Mouse (Mus musculus) large intestine, adult 2 months (tissue): ENCODE results near the gene Mok. TPM values are rescaled to one million over a fixed set of nuclear protein-coding genes. Genes with fewer than 3 reads are reported as not detected.

ENCODE experiments used
- DNase-seq: peaks from one replicate; pipeline ENCODE4 v3.0.0-alpha.2; 2012; ENCODE audit warnings: low read depth, low spot score
- WGBS: fragments of 180-500 bp; shearing (Covaris S2); methylation state at CpG from one replicate; pipeline ENCODE4 v1.1.7; 2018; 5-methylcytosine and 5-hydroxymethylcytosine counted together
- polyA plus RNA-seq: library from polyadenylated mRNA; depleted of rRNA; stranded (reverse); fragments of >200 nt; gene quantifications from 2 replicates; pipeline ENCODE4 v1.2.3, GENCODE M21; 2012

The Mok gene
- polyA plus RNA-seq, 1 experiment = 0.81 TPM

DNA sequence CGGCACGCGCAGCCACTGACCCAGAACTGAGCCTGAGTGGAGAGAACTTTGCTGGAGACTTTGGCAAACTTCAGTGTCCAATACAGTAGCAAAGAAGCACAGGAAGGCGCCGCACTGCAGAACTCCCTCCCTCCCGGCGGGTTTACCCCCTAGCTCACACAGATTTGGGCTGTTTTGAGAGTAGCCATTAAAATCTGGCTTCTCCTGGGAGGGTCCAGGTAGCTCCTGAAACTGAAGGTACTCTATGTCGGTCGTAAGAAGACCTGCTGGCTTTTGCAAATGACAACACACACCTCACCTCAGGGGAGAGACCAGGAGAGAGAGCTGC is 10.2 kb upstream of the Mok start:
- no peak for DNase-seq
- WGBS = 6% methylated on average over 9 of the region's 9 CpGs

DNA sequence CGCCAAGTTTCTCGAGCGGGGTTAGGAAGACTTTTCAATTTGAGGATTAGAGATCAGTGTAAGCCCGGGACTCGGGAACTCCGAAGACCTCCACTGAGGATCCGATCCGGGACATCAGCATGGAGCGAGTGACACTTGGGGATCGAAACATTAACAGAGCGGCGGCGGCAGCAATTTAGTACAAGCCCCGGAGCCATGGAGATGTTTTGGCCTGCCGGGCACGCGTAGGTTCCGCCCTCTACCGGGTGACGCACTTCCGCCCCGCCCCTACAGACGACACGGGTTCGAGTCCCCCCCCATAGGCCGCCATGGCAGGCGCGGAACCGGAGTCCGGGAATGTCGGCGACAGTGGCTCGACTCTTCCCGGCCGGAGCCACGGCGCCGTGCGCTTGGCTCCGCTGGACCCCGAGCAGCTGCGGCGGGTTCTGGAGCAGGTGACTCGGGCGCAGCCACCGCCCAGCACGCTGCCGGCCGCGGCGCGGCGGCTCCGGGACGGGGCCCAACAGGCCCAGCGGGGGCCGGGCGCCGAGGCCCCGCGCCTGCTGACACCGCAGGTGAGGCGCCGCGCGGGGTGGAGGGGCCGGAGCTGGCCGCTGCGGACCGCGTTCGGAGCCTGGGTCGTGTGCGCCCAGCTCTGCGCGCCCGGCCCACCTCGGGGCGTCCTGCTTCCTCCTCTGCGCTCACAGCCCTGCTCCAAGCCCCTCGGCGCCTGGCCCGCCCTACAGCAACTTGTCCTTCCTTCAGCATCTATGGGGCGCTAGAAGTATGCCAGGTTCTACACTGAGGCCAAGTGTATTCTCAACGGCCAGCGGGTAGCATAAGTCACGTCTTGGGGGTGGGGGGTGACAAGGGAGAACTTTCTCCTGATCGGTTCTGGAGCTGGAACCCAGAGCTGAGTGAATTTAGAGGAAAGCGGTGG is 9.5 kb upstream of the Mok start, which contains the start of gene Zfp839:
Gene Zfp839 (plus strand): TSS at position 244 of the 919 bp plus-strand sequence.
- WGBS = under 1% methylated on average over 87 of the region's 89 CpGs
- DNase-seq = no peak

DNA sequence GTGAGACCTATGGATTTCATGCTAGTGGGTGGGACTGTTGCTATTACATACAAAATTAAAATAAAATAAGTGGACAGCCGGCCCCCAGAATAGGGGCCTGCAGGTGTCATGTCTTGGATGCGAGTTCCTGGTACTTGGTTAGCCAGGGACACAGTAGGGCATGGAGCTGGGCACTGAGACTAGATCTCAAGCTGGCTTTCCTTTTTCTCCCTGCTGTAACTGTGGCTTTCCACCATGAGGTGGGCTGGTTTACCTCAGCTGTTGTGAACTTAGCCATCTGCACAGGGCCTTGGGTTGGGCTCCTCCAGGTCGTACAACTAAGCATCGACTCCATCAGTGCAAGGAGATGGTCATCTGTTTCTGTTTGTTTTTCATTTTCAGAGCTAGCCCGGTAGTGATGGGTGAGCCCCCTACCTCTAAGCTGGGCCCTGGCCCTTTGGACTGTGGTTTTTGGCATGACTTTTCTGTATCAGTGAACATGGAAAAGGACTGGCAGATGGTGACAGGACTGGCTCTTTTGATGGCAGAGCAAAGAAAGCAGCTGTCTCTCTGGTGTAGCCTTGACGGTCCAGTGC is 5.5 kb upstream of the Mok start:
- WGBS = 71% methylated on average over 6 of the region's 6 CpGs
- DNase-seq = no peak

DNA sequence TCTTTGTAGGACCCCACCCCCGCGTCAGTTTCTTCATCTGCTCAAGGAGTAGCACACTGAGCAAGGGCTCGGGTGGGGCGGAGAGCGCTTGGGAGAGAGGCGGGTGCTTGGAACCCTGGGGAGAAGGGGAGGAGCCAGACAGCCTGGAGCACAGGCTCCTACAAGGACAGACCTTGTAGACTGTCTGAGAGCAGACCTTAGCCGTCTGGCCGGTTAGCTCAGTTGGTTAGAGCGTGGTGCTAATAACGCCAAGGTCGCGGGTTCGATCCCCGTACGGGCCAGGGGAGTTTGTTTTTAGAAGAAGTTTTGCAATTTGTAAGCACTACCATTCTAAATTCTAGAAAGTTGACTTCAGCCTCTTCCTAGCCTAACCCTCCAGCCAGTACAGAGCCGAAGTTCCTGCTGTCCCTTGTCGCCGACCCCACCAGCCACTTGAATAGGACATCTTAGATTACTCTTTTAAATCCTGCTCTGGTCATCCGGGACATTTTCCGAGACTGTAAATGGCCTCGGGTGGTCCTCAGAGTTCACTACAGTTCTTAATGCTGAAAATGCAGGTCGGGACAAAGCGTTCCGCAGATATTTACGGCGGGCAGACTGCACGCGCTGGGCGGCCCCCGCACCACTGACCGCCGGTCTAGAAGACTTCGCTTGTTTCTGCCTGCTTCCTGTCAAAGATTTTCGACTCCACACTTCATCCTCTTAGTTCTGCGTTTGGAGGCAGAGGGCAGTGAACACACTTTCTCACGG is 4.6 kb upstream of the Mok start:
- WGBS = under 1% methylated on average over 36 of the region's 36 CpGs
- peak; percentile 92 for DNase-seq

DNA sequence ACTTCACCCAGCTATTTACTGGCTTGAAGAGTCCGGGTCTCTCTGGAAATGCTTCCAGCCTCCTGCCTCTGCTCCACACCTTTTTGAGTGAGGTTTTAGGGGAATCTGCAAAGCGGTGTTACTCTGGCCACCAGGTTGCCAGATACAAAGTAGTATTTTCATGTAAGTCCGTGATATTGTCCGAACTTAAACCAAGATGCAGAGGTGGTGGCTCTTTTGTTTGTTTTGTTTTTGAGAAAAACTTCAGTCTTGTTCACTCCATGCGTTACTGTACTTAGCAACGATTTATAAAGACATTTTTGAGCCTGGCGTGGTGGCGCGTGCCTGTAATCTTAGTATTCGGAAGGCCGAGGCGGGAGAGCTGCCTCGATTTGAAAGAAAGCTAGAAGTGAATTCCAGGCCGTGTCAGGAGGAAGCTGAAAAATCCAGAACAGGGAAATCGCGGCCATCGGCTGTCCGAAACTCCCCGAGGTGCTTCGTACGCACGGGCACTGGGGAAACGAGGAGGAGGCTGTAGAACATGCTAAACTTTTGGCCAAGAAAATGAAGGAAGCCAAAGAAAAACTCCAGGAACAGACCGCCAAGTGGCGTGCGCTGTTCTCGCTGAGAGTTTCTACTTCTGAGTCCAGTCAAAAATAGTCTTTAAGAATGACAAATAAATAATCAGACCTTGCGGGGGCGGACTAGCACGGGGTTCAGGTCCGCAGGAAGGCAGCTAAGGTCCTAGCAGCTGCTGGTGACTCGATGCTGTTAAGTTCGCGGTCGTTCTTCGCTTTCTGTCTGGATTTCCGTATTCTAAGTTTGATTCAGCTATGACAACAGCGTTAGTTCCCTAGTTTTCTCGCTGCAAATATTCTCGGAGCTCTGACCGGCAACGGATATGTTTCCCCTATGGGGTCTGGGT is 3.7 kb upstream of the Mok start:
- DNase-seq = no peak
- under 1% methylated on average over 42 of the region's 42 CpGs for WGBS

DNA sequence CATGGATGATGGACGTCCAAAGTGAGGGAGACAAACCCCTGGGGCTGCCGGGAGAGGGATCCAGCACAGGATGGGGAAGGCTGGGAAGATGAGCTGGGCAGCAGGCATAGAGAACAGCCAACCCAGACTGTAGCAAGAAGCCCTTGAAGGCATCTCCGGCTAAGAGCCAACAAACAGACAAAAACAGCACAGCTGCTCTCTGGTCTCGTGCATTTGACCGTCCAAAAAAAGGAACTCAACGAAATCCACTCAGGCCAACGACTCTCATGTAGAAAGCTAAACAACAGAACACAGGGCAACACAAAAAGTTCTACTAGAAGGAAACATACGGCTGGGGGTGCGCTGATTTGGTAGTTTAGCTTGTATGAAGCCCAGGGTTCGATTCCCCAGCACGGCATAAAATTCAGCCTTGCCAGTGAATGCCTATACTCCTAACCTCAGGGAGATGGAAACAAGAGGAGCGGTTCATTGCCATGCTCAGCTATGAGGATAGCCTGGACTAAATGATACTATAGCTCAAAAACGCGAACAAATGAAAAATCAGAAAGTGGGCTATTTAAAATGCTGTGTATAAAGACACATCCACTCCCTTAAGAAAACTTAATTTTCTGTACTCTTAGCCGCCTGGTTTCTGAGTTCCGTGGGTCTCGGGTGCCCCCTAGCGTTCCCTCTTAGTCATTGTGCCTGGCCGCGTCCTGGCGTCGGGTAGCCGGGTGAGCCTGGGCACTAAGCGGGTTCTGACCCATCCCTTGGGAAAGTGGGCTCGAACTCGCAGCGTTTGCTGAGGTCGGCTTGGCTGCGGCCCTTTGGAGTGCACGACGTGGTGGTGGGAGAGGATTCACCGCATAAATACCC is 2.7 kb upstream of the Mok start:
- 19% methylated on average over 32 of the region's 32 CpGs for WGBS
- DNase-seq = peak; percentile 65

DNA sequence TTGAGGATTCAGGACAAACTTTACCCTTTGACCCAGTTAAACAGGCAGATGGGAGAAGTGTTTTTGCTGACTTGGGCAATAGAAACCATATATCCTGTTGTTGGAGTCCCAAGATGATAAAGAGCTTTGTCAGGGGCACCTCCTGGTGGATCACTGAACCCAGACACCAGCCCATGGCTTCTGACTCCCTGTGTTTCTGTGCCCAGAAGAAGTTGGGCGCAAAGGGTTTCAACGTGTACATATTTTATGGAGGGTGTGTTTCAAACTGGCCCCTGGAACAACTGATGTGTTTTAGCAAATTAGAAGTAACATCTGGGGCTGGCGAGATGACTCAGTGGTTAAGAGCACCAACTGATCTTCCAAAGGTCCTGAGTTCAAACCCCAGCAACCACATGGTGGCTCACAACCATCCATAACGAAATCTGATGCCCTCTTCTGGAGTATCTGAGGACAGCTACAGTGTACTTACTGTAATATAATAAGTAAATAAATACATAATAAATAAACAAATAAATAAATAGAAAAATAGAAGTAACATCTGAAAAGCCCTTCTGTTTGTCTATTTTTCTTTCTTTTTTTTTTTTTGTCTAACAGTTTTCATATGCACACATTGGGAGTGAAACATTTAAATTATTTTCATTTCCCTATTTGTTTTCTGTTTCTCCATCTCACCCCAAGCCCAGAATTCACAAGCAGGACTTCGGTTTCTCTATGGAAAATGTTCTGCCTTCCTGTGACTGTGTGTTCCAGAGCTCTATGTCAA is 1.2 kb upstream of the Mok start:
- no peak for DNase-seq
- 58% methylated on average over 5 of the region's 5 CpGs for WGBS

DNA sequence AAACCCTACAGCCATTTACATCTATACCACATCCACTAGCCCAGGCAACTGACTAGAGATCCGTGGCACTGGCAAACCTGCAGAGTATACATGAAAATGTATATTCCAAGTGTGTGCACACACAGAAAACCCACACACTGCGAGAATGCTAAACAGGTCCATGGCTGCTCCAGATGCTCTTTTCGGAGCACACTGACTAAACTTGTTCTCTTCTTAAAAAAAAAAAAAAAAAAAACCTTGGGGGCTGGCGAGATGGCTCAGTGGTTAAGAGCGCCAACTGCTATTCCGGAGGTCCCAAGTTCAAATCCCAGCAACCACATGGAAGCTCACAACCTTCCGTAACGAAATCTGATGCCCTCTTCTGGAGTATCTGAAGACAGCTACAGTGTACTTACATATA is 2.9 kb downstream of the Mok start:
- DNase-seq = no peak

DNA sequence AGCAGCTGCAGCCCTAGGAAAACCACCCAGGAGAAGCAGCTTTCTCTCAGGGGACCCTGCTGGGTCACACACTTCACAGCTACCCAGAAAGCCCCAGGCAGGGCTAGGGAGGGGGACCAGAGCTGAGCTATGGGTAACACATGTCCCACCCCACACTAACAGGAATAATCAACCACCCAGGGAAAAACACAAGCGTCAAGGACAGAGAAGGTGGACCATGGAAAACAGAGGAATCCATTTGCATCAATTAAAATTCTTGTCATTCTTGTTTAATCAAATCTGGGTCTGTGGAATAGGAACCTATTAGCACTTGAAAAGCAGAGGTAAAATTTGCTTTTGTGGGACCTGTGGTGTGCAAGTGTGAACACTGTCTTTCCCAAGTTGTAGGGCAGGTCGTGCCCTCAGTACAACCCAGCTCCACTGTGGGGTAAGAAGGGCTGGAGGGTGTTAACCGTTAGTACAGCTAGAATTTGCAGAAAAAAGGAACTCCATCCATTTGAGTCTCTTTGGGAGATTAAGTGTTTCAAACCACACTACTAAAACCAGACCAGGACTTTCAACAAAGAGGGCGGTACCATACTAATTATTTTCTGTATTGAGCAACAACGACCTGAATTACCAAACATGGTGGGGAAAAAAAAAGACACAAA is 3.4 kb downstream of the Mok start:
- no peak for DNase-seq
- WGBS = 55% methylated on average over 5 of the region's 5 CpGs

More for the DNA sequence above, 2.9 kb downstream of the Mok start:
- WGBS = 90% methylated on average over 8 of the region's 8 CpGs

DNA sequence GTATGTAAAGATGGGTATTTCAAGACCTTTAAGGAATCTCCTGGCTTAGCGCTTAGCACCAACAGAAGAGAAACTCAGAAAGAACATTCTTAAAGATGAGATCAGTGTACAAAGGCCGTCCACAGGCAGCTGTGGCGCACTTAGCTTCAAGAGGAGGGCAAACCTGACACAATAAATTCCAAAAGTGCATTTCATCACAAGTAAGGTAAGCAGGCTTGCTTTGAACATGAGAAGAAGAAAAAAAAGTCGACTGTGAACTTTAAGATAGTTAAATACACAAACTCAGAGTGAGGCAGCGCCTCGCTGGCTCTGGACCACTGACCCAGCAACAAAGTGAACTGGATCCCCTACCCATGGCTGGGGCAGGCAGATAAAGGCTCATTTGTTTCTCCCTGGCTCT is 4.0 kb downstream of the Mok start:
- 31% methylated on average over 6 of the region's 6 CpGs for WGBS
- no peak for DNase-seq

DNA sequence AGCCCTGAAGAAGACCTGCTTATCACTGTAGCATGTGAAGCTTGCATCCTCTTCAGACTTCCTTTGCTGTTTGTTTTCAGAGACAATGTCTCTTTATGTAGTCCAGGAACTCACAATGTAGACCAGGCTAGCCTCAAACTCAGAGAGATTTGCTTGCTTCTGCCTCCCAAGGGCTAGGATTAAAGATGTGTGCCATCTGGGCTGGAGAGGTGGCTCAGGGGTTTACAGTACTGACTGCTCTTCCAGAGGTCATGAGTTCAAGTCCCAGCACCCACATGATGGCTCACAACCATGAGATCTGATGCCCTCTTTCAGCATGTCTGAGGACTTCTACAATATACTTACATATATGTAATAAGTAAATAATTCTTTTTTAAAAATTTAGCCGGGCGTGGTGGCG is 5.6 kb downstream of the Mok start:
- no peak for DNase-seq
- WGBS = 94% methylated on average over 3 of the region's 3 CpGs

DNA sequence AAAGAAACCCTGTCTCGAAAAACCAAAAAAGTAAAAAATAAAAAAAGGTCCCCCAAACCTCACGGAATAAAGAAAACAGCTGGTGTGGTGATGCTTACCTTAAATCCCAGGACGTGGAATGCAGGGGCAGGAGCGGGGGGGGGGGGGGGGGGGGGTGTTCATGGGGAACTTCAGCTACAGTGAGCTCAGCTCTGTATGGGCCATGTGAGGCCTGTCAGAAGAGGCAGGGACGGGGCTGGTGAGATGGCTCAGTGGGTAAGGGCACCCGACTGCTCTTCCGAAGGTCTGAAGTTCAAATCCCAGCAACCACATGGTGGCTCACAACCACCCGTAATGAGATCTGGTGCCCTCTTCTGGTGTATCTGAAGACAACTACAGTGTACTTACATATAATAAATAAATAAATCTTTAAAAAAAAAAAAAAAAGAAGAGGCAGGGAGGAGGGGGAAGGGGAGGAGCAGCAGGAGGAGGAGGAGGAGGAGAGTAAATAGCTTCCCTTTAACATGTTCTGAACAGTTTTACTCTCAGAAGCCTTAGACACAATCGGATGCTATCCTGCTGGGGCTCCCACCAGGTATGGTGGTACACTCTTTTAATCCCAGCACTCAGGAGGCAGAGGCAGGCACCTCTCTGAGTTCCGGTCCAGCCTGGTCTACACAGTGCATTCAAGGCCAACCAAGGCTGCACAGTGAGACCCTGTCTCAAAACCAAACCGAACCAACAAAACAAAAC is 10.3 kb downstream of the Mok start:
- 83% methylated on average over 11 of the region's 11 CpGs for WGBS
- no peak for DNase-seq

DNA sequence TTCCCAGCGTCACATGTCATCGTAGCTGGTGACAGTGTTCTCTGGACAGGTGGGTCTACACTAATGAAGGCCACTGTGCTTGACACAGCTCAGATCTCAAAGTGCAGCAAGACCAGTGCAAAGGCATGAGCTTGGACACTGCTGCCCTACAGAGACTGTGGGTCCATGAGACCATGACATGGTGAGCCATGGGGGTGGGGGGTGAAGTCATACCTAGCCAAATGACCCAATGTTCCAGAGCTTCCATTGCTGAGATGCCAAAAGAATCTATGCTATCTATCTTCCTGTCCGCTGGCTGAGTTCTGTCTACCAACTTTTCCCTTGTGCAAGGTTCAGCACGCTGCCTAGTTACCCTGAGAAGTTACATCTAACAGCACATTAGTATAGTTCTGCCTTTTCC is 11.8 kb downstream of the Mok start:
- no peak for DNase-seq

DNA sequence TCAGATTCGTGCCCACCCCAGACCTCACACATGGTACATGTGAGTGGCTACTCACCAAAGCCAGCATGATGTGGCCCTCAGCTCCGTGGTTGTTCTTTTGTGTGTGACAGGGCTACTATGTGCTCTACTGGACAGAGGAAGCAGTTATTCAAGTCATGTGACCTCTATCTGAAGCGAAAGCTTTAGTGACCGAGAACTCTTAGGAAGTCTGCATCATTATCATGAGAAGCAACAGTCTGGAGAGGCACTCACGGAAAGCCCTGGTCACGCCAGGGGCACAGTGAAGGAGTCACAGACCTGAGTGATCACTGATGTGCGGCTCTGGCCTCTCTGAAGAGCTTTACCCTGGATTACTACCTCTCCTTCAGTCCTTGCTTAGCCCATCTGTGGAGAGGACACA is 18.4 kb downstream of the Mok start:
- WGBS = 83% methylated on average over 7 of the region's 7 CpGs
- no peak for DNase-seq

More for the DNA sequence above, 11.8 kb downstream of the Mok start:
- 97% methylated on average over 4 of the region's 4 CpGs for WGBS

DNA sequence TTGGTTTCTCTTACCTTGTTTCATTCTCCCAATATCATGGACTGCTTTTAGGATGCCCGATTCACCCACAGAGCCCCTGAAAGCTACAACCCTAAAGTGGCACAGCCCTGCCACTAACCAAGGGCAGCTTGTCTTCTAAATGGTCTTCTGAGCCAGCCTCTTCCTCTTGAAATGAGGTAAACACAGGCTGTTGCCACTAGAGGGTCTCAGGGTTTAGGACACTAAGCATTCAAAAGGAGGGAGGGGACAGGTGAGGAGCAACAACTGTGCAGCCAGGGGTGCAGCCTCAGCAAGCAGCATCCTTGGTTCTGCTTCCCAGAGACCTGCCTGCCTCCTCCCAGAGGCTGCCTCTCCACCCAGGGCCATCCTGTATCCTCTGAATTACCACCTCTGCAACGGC is 19.0 kb downstream of the Mok start:
- WGBS = 85% methylated on average over 2 of the region's 2 CpGs
- DNase-seq = no peak

DNA sequence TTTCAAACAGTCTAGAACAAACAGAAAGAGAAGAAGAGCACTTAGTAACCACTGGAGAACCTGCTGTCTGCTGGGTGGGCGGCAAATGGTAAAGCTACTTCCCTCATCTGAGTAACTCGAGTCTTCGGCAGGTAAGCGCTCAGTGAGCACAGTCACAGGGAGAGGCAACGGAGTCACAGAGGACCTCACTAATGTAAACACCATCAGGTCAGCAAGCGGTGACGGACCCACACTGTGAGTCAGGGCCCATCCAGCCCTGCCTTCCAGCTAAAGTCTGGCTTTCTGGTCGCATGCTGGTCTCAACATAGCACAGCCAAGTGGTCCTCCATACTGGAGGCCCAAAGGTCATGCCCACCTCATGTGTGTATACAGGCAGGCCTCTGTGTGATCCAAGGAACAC is 21.4 kb downstream of the Mok start:
- 74% methylated on average over 8 of the region's 8 CpGs for WGBS
- no peak for DNase-seq

DNA sequence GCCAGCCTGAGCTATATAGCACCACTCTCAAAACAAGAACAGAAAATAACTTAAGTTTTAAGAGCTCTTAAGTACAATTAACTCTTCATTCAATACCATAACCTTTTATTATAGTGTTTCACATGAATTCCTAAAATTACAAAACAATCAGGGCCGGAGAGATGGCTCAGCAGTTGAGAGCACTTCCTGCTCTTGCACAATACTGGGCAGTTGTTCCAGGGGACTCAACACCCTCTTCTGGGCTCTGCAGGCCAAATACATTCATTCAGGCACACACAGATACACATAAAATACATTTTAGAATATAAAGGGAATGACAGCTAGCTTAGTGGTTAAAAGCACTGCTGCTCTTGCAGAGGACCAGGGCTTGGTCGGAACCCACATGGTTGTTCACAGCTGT is 23.9 kb downstream of the Mok start:
- DNase-seq = no peak
- 69% methylated on average over 2 of the region's 2 CpGs for WGBS
